Mouse (Mus musculus): ENCODE results near the gene Tmem131.

GRCm38 (mm10) chr1:36933965-36934585 is 9.4 kb downstream of the Tmem131 start:
- TF ChIP-seq CTCF (IDR thresholded peaks at IDR 0.05), result no peak
- TF ChIP-seq EP300 (IDR thresholded peaks at IDR 0.05), result no peak

All from lung, postnatal 0 days (tissue).